Mouse (Mus musculus): ENCODE results near the gene Olfr679. TPM values are rescaled to one million over a fixed set of nuclear protein-coding genes. Genes with fewer than 3 reads are reported as not detected.

Gene Olfr679
- polyA plus RNA-seq (2012; ENCODE audit: low replicate concordance): not detected in 2 replicates

DNA sequence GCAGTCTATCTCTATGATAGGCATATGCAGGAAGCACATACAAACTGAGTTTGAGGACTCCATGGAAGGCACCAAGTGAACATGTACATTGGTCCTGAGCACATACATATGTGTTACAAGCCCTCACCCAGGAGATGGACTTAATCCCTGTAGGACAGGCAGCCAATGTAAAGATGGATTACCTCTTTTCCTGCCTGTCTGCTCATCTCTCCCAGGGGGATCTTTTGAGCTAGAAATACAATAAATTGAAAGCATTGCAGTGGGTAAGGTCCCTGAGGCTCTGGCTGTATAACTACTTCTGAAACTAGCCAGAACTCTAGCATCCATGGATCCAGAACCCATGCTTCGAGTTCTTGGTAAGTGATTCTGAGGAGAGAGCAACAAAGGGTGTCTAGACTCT, at the start of gene Olfr679:
TSS of gene Olfr679 (plus strand) at position 301 of the 400 bp plus-strand sequence.

GRCm38 (mm10) chr7:105032398-105032797, 48.6 kb upstream of the Olfr679 start, which contains the start of gene Olfr676:
Gene Olfr676, plus strand, starts transcription at chr7:105032698.

GRCm38 (mm10) chr7:105064175-105064574, 16.8 kb upstream of the Olfr679 start, which contains the start of gene Olfr678:
Gene Olfr678, plus strand, starts transcription at chr7:105064475.

DNA sequence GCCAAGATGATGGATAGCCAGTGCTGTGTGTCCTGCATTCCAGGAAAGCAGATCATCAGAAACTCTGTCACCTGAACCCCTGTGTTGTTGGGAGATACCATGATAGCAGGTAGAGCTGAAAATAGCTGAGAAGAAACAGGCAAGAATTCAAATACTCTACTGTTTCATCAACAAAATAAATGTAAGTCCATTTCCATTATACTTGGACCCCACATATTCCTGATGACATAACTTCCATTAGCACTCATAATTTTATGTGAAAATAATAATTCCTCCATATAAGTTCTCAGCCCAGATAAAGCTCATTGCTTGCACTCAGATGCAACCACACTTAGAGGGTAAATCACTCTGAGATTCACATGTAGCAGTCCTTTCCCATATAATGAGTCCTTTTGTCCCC, 11.7 kb downstream of the Olfr679 start, which contains the start of gene Olfr680-ps1:
TSS of gene Olfr680-ps1 (minus strand) at position 101 of the 400 bp plus-strand sequence.

DNA sequence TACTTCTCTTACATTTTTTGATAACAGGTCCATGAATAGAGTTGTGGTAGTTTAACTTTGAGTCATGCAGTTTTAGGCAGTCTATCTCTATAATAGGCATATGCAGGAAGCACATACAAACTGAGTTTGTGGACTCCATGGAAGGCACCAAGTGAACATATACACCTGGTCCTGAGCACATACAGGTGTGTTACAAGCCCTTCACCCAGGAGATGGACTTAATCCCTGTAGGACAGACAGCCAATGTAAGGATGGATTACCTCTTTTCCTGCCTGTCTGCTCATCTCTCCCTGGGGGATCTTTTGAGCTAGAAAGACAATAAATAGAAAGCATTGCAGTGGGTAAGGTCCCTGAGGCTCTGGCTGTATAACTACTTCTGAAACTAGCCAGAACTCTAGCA, 35.5 kb downstream of the Olfr679 start, which contains the start of gene Olfr681:
TSS of gene Olfr681 (plus strand) at position 301 of the 400 bp plus-strand sequence.

Other genes with a start within 250 kb of the Olfr679 start
- not detected in 2 replicates for gene Usp17lb, start 238.6 kb upstream of the Olfr679 start, polyA plus RNA-seq (2012; ENCODE audit: low replicate concordance)
- not detected in 2 replicates for gene Usp17la, start 224.2 kb upstream of the Olfr679 start, polyA plus RNA-seq (2012; ENCODE audit: low replicate concordance)
- not detected in 2 replicates for gene Olfr665, start 203.2 kb upstream of the Olfr679 start, polyA plus RNA-seq (2012; ENCODE audit: low replicate concordance)
- gene Olfr666, start 185.3 kb upstream of the Olfr679 start, polyA plus RNA-seq (2012; ENCODE audit: low replicate concordance): not detected in 2 replicates
- gene Olfr667, start 159.7 kb upstream of the Olfr679 start, polyA plus RNA-seq (2012; ENCODE audit: low replicate concordance): 0.19 TPM in 1 of 2 replicates, not detected in the other
- gene Olfr668, start 153.1 kb upstream of the Olfr679 start, polyA plus RNA-seq (2012; ENCODE audit: low replicate concordance): not detected in 2 replicates
- gene Olfr669, start 147.0 kb upstream of the Olfr679 start, polyA plus RNA-seq (2012; ENCODE audit: low replicate concordance): not detected in 2 replicates
- not detected in 2 replicates for gene Olfr670, start 118.6 kb upstream of the Olfr679 start, polyA plus RNA-seq (2012; ENCODE audit: low replicate concordance)
- gene Olfr671, start 102.1 kb upstream of the Olfr679 start, polyA plus RNA-seq (2012; ENCODE audit: low replicate concordance): 0.12 TPM in 1 of 2 replicates, not detected in the other
- not detected in 2 replicates for gene Olfr672, start 79.2 kb upstream of the Olfr679 start, polyA plus RNA-seq (2012; ENCODE audit: low replicate concordance)
- gene Olfr675, start 52.7 kb upstream of the Olfr679 start, polyA plus RNA-seq (2012; ENCODE audit: low replicate concordance): not detected in 2 replicates
- gene Olfr676, start 48.5 kb upstream of the Olfr679 start, polyA plus RNA-seq (2012; ENCODE audit: low replicate concordance): not detected in 2 replicates
- gene Olfr677, start 29.8 kb upstream of the Olfr679 start, polyA plus RNA-seq (2012; ENCODE audit: low replicate concordance): not detected in 2 replicates
- gene Olfr678, start 16.7 kb upstream of the Olfr679 start, polyA plus RNA-seq (2012; ENCODE audit: low replicate concordance): not detected in 2 replicates
- not detected in 2 replicates for gene Olfr680-ps1, start 11.6 kb downstream of the Olfr679 start, polyA plus RNA-seq (2012; ENCODE audit: low replicate concordance)
- not detected in 2 replicates for gene Olfr681, start 35.6 kb downstream of the Olfr679 start, polyA plus RNA-seq (2012; ENCODE audit: low replicate concordance)
- 0.26 TPM in 1 of 2 replicates, not detected in the other for gene Olfr683, start 65.8 kb downstream of the Olfr679 start, polyA plus RNA-seq (2012; ENCODE audit: low replicate concordance)
- gene Olfr684, start 82.4 kb downstream of the Olfr679 start, polyA plus RNA-seq (2012; ENCODE audit: low replicate concordance): not detected in 2 replicates
- gene Olfr685, start 104.8 kb downstream of the Olfr679 start, polyA plus RNA-seq (2012; ENCODE audit: low replicate concordance): not detected in 2 replicates
- not detected in 2 replicates for gene Olfr686, start 126.3 kb downstream of the Olfr679 start, polyA plus RNA-seq (2012; ENCODE audit: low replicate concordance)
- gene Olfr688, start 206.9 kb downstream of the Olfr679 start, polyA plus RNA-seq (2012; ENCODE audit: low replicate concordance): not detected in 2 replicates
- gene Olfr689, start 230.0 kb downstream of the Olfr679 start, polyA plus RNA-seq (2012; ENCODE audit: low replicate concordance): 0.03 TPM in 1 of 2 replicates, not detected in the other

All from leukemia stem cell, adult 10-12 weeks (primary cell).